16 mouse cellular contexts compared by ENCODE assay signal in the genomic region with DNA sequence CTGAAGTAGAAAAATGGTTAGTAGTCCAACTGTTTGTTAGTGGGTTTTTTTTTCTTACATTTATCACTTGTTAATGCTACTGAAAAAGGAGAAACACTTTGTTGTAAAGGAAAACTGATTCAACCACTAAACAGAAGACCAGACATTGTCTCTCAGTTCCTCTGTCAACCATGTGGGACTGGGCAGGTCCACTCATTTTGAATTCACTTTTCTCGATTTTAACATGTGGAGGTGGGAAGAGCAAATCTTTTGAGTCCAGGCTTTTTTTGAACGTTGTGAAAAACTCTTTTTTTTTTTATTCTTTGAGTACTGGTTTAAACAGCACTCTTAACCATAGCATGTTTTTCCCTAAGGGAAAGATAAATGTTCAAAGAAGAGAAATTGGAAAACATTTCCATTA.
"Had no signal": no experiment of that assay in that cellular context is flagged by ENCODE, and none has a peak within 500 bp of the region (broad histone marks: within the 10 kb centered on the region; RNA-seq: fewer than 3 reads in every experiment).

No protein-coding gene starts in this region.

- H3K4me3 ChIP-seq: neural tube, embryonic 13.5 days; neural tube, embryonic 15.5 days; stomach, embryonic 15.5 days had no signal

- DNase-seq: retina, postnatal 1 day; right cerebral cortex, adult 18-20 months; right cerebral cortex, postnatal 14 days; right cerebral cortex, postnatal 25 days; right cerebral cortex, postnatal 4 days; spleen, adult 18-20 months; thymus, adult 18-20 months; thymus, adult 2 months; thymus, postnatal 14 days; thymus, postnatal 25 days; thymus, postnatal 36 days; thymus, postnatal 4 days had no signal

- H3K36me3 ChIP-seq: neural tube, embryonic 13.5 days; neural tube, embryonic 15.5 days; stomach, embryonic 15.5 days had no signal

- H3K27ac ChIP-seq: neural tube, embryonic 13.5 days; neural tube, embryonic 15.5 days; stomach, embryonic 15.5 days; stomach, postnatal 0 days had no signal

- H3K4me1 ChIP-seq: neural tube, embryonic 13.5 days; neural tube, embryonic 15.5 days; stomach, embryonic 15.5 days had no signal

- H3K9ac ChIP-seq: neural tube, embryonic 13.5 days; neural tube, embryonic 15.5 days; stomach, embryonic 15.5 days had no signal

- H3K27me3 ChIP-seq: neural tube, embryonic 13.5 days; neural tube, embryonic 15.5 days; stomach, embryonic 15.5 days had no signal

- H3K4me2 ChIP-seq: neural tube, embryonic 13.5 days; neural tube, embryonic 15.5 days; stomach, embryonic 15.5 days had no signal

- H3K9me3 ChIP-seq: neural tube, embryonic 13.5 days; neural tube, embryonic 15.5 days; stomach, embryonic 15.5 days had no signal
